Mouse (Mus musculus) E14TG2a.4 (cell line): ENCODE data around the gene Sugct.

ENCODE experiments used
- CTCF ChIP-seq: conservative IDR thresholded peaks from 2 replicates; pipeline ENCODE4 v1.5.1; 2014; ENCODE audit warnings: low read length
- NANOG ChIP-seq: IDR thresholded peaks from 2 replicates; pipeline ENCODE4 v1.6.1; 2014; ENCODE audit warnings: borderline replicate concordance, low read length, mixed read lengths
- POU5F1 ChIP-seq: IDR thresholded peaks from 2 replicates; pipeline ENCODE4 v1.6.1; 2014; ENCODE audit warnings: low read length, borderline replicate concordance

- no peak for TF ChIP-seq CTCF
- TF ChIP-seq NANOG = no peak
- TF ChIP-seq POU5F1 = no peak
These were observed 668.4 kb downstream of the Sugct start for GRCm38 (mm10) chr13:17027001-17027400.
